Mouse (Mus musculus): ENCODE measurements around the gene Clcc1. TPM values are rescaled to one million over a fixed set of nuclear protein-coding genes. Genes with fewer than 3 reads are reported as not detected.

The Clcc1 gene
- polyA plus RNA-seq, 1 experiment from 2014 or later: 42.0 TPM

DNA sequence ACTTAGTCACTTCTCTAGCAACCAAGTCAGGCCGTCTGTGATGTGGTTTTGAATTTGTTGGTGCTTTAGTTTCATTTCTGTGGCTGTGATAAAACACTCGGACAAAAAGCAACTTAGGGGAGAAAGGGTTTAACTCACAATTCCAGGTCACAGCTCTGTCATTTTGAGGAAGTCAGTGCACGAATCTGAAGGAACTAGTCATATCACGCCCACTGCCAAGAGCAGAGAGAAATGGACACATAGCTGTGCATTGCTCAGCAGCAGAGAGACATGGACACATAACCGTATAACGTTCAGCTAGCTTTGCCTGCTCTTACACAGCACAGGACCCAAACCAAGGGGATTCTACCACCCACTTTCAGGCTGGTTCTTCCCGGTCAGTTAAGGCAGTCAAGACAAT lies 72.7 kb downstream of the Clcc1 start:
- Histone ChIP-seq H3K4me2 (no peak overlapping the region), H3K27ac (replicated peaks) (no peak overlapping the region), H3K36me3 (replicated peaks) (no peaks in the 10 kb centered on the region), H3K9me3 (replicated peaks) (no peaks in the 10 kb centered on the region; the same call in 1 of the 2 replicates), H3K4me1 (replicated peaks) (peaks cover 22% of the 10 kb centered on the region), H3K27me3 (peaks cover 5% of the 10 kb centered on the region), H3K4me3 (replicated peaks) (no peak overlapping the region), H3K9ac (no peak overlapping the region)
- WGBS (ENCODE audit: insufficient replicate concordance): 66% methylated on average over 7 of the region's 7 CpGs
- no peak for ATAC-seq (ENCODE audit: insufficient read depth)

DNA sequence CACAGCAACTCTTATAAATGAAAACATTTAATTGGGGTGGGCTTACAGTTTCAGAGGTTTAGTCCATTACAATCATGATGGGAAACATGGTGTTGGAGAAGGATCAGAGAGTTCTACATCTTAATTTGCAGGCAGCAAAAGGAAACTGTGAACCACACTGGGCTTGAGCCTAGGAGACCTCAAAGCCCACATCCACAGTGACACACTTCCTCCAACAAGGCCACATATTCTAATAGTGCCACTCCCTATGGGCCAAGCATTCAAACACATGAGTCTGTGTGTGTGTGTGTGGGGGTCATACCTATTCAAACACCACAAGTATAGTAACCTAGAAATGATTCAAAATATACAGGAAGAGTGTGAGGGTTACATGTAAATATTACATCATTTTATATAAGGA lies 73.6 kb downstream of the Clcc1 start:
- Histone ChIP-seq H3K27ac (replicated peaks) (no peak overlapping the region), H3K9me3 (replicated peaks) (no peaks in the 10 kb centered on the region; the same call in 1 of the 2 replicates), H3K4me1 (replicated peaks) (peaks cover 21% of the 10 kb centered on the region), H3K4me3 (replicated peaks) (no peak overlapping the region), H3K9ac (no peak overlapping the region), H3K36me3 (replicated peaks) (no peaks in the 10 kb centered on the region), H3K27me3 (peaks cover 11% of the 10 kb centered on the region), H3K4me2 (no peak overlapping the region)
- ATAC-seq (ENCODE audit: insufficient read depth): no peak

DNA sequence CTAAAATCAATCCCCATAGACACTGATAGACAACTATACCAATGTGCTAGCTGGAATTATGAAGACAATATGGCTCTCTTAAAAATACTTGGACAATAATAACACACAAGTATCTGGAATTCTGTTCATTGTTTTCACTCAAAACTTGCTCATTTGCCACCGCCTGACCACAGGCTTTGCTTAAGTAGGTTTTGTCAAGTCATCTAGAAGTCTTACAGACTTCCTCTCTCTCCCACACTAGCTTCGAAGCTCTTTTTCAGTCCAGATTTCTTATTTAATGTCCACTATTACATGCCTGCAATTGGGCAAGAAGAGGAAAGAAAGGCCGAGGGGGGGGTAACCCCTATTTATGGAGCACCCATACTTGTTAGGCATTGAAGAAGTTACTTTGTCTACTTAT lies 74.1 kb downstream of the Clcc1 start:
- 44% methylated on average over 3 of the region's 3 CpGs for WGBS (ENCODE audit: insufficient replicate concordance)
- H3K4me3 ChIP-seq (replicated peaks): no peak overlapping the region
- no peak overlapping the region for H3K9ac ChIP-seq
- peaks cover 17% of the 10 kb centered on the region for H3K4me1 ChIP-seq (replicated peaks)
- no peak for ATAC-seq (ENCODE audit: insufficient read depth)
- H3K4me2 ChIP-seq: no peak overlapping the region
- H3K9me3 ChIP-seq (replicated peaks): no peaks in the 10 kb centered on the region; the same call in 1 of the 2 replicates
- H3K27ac ChIP-seq (replicated peaks): no peak overlapping the region
- H3K27me3 ChIP-seq: peaks cover 15% of the 10 kb centered on the region
- no peaks in the 10 kb centered on the region for H3K36me3 ChIP-seq (replicated peaks)

Other genes starting within 250 kb of the Clcc1 start
- 0.24 and 0.36 TPM in 2 replicates for gene Celsr2, start 238.4 kb upstream of the Clcc1 start, polyA plus RNA-seq (2015; fragmentation: Nextera tagmentation; extraction: Ambion mirVana)
- gene Sars, start 208.7 kb upstream of the Clcc1 start, polyA plus RNA-seq (2015; fragmentation: Nextera tagmentation; extraction: Ambion mirVana): 72.2 and 79.6 TPM in 2 replicates
- gene 1700013F07Rik, start 119.8 kb upstream of the Clcc1 start, polyA plus RNA-seq (2015; fragmentation: Nextera tagmentation; extraction: Ambion mirVana): not detected in 2 replicates
- gene 5330417C22Rik, start 117.4 kb upstream of the Clcc1 start, polyA plus RNA-seq (2015; fragmentation: Nextera tagmentation; extraction: Ambion mirVana): 0.26 and 0.71 TPM in 2 replicates
- gene Tmem167b, start 91.4 kb upstream of the Clcc1 start, polyA plus RNA-seq (2015; fragmentation: Nextera tagmentation; extraction: Ambion mirVana): 15.1 and 16.2 TPM in 2 replicates
- 9.5 and 10.4 TPM in 2 replicates for gene Taf13, start 82.2 kb upstream of the Clcc1 start, polyA plus RNA-seq (2015; fragmentation: Nextera tagmentation; extraction: Ambion mirVana)
- 1.1 and 1.8 TPM in 2 replicates for gene Wdr47, start 62.6 kb upstream of the Clcc1 start, polyA plus RNA-seq (2015; fragmentation: Nextera tagmentation; extraction: Ambion mirVana)
- gene Gpsm2, start 68.4 kb downstream of the Clcc1 start, polyA plus RNA-seq (2015; fragmentation: Nextera tagmentation; extraction: Ambion mirVana): 44.1 and 45.7 TPM in 2 replicates
- gene Aknad1, start 85.7 kb downstream of the Clcc1 start, polyA plus RNA-seq (2015; fragmentation: Nextera tagmentation; extraction: Ambion mirVana): 0.52 and 0.54 TPM in 2 replicates
- 16.8 and 19.2 TPM in 2 replicates for gene Stxbp3, start 186.6 kb downstream of the Clcc1 start, polyA plus RNA-seq (2015; fragmentation: Nextera tagmentation; extraction: Ambion mirVana)
- gene Fndc7, start 236.1 kb downstream of the Clcc1 start, polyA plus RNA-seq (2015; fragmentation: Nextera tagmentation; extraction: Ambion mirVana): 0.03 and 0.16 TPM in 2 replicates

Measured in liver, embryonic 15.5 days (tissue).